Mouse (Mus musculus) liver, postnatal 0 days (tissue): ENCODE data around the gene Faf1. TPM values are rescaled to one million over a fixed set of nuclear protein-coding genes. Genes with fewer than 3 reads are reported as not detected.
A peak's percentile ranks its signal among the peaks of the same experiment; 100 is the strongest.
"Not testable (repeated sequence)": the region's sequence is repeated elsewhere in the genome, so short reads cannot be mapped to it uniquely, and the experiment has no call there.

Source experiments
- ATAC-seq: fragments of 200-750 bp; cut with Nextera tagmentation; 2 replicates; pipeline ENCODE4 v1.8.0; 2017; ENCODE audit warnings: mild to moderate bottlenecking, moderate library complexity
- DNase-seq: peaks from one replicate; pipeline ENCODE4 v3.0.0-alpha.2; 2016
- H3K27ac ChIP-seq: fragments of 300-500 bp; sonication (generic); 2 replicates; pipeline ENCODE4 v1.5.1; 2014; ENCODE audit warnings: antibody characterized with exemption, moderate library complexity, mild to moderate bottlenecking, low read depth
- H3K27me3 ChIP-seq: fragments of 300-500 bp; sonication (generic); 2 replicates; pipeline ENCODE4 v1.6.1; 2014; ENCODE audit warnings: low read length, control low read depth, mixed read lengths; ENCODE audit not compliant: insufficient read depth
- H3K36me3 ChIP-seq: fragments of 300-500 bp; sonication (generic); replicated peaks from 2 replicates; pipeline ENCODE4 v1.6.1; 2014; ENCODE audit warnings: mild to moderate bottlenecking, control low read depth, low read length, moderate library complexity, mixed read lengths; ENCODE audit not compliant: insufficient read depth
- H3K4me1 ChIP-seq: fragments of 300-500 bp; sonication (generic); 2 replicates; pipeline ENCODE4 v1.6.1; 2014; ENCODE audit warnings: antibody characterized with exemption, mild to moderate bottlenecking, control low read depth; ENCODE audit not compliant: insufficient read depth
- H3K4me2 ChIP-seq: fragments of 300-500 bp; sonication (generic); 2 replicates; pipeline ENCODE4 v1.6.1; 2014; ENCODE audit warnings: low read depth, mild to moderate bottlenecking, low read length, moderate library complexity, mixed read lengths
- H3K4me3 ChIP-seq: fragments of 300-500 bp; sonication (generic); 2 replicates; pipeline ENCODE4 v1.5.1; 2014; ENCODE audit warnings: low read depth, low read length
- H3K9ac ChIP-seq: fragments of 300-500 bp; sonication (generic); replicated peaks from 2 replicates; pipeline ENCODE4 v1.6.1; 2014; ENCODE audit warnings: mild to moderate bottlenecking, moderate library complexity
- H3K9me3 ChIP-seq: fragments of 300-500 bp; sonication (generic); 2 replicates; pipeline ENCODE4 v1.6.1; 2016; ENCODE audit warnings: mild to moderate bottlenecking, control low read depth, low read length, mixed read lengths
- CTCF ChIP-seq: sonication (generic); IDR thresholded peaks from 2 replicates; pipeline ENCODE4 v1.5.1; 2016; ENCODE audit warnings: antibody characterized with exemption, low read depth
- EP300 ChIP-seq: IDR thresholded peaks from 2 replicates; pipeline ENCODE4 v1.6.1; 2016; ENCODE audit warnings: antibody characterized with exemption, low read depth, mild to moderate bottlenecking
- WGBS: fragments of 180-500 bp; shearing (Covaris S2); extraction: QIAGEN DNeasy Blood & Tissue Kit; methylation state at CpG from one replicate; pipeline ENCODE4 v1.1.7; 2014; ENCODE audit not compliant: insufficient replicate concordance; 5-methylcytosine and 5-hydroxymethylcytosine counted together
- polyA plus RNA-seq: library from polyadenylated mRNA; unstranded; fragments of >200 nt; fragmentation: Nextera tagmentation; extraction: Ambion mirVana; gene quantifications from 2 replicates; pipeline ENCODE4 v1.2.1, GENCODE M21; 2015

The Faf1 gene
- polyA plus RNA-seq, 1 experiment from 2014 or later = 10.6 TPM

DNA sequence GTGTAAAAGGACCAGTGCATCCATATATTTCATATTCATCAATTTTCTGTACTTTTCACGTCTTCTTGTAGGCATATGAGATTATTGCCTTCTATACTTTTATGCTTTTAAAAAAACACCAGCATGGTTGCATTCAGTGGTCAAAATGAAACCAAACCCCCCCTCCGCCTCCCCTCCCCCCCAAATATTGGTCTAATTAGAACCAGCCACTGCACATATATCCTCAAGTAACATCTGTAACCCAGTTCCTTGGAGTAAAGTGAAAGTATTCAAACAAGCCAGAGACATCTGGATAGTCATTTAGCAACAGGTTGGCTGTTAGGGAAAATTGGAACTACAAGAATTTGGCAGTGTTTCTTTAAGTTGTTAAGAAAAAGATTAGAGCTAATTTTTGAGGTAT is 8.9 kb upstream of the Faf1 start:
- Histone ChIP-seq H3K4me2 (peak overlapping the region; percentile 97), H3K27me3 (no peaks in the 10 kb centered on the region; the same call in none of the 2 replicates), H3K27ac (peak overlapping the region; percentile 95), H3K36me3 (no peaks in the 10 kb centered on the region), H3K4me3 (peak overlapping the region; percentile 95), H3K9ac (peak overlapping the region; percentile 89), H3K4me1 (peaks cover 3% of the 10 kb centered on the region; the same call in 1 of the 2 replicates), H3K9me3 (no peaks in the 10 kb centered on the region)
- WGBS = 56% methylated on average over 2 of the region's 2 CpGs
- DNase-seq (no peak), ATAC-seq (no peak)
- TF ChIP-seq EP300 (no peak), CTCF (no peak)

- Histone ChIP-seq H3K36me3 (no peaks in the 10 kb centered on the region), H3K4me1 (peaks cover 3% of the 10 kb centered on the region; the same call in 1 of the 2 replicates), H3K9ac (no peak overlapping the region), H3K4me2 (no peak overlapping the region), H3K27me3 (no peaks in the 10 kb centered on the region), H3K4me3 (no peak overlapping the region), H3K27ac (no peak overlapping the region), H3K9me3 (no peaks in the 10 kb centered on the region)
- no peak for TF ChIP-seq EP300
- peak; percentile 33 for TF ChIP-seq CTCF
- no peak for DNase-seq
- ATAC-seq = no peak
- 68% methylated on average over 2 of the region's 2 CpGs for WGBS
These were observed 6.2 kb upstream of the Faf1 start for GRCm38 (mm10) chr4:109670213-109670612.

- no peak for DNase-seq
- no peak overlapping the region for H3K9ac ChIP-seq
- ATAC-seq = no peak
- no peak for TF ChIP-seq CTCF
- no peak for TF ChIP-seq EP300
- H3K9me3 ChIP-seq = no peaks in the 10 kb centered on the region
- no peak overlapping the region for H3K4me2 ChIP-seq
- H3K36me3 ChIP-seq = no peaks in the 10 kb centered on the region
- peaks cover 6% of the 10 kb centered on the region for H3K4me1 ChIP-seq
- H3K4me3 ChIP-seq = no peak overlapping the region
- H3K27ac ChIP-seq = no peak overlapping the region
- H3K27me3 ChIP-seq = no peaks in the 10 kb centered on the region
- WGBS = 55% methylated on average over 1 of the region's 1 CpGs
These were observed 4.4 kb upstream of the Faf1 start for GRCm38 (mm10) chr4:109671941-109672340.

DNA sequence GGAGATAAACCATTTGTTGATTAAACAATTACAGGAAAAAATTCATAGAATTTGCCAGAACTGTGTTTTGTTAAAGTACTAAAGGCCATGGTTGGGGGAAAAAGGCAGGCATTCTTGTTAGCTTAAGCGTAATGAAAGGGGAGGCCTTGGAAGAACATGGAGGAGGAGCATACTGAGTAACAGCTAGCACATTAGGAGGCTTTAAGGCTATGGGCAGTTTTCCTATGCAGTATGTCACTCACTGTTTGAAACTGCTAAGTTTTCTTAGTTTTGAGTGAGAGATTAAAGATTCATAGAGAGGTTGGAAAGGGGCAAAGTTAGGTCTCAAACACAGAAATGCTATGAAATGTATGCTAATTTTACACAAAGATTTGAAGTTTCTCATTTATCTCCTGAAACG is 2.3 kb upstream of the Faf1 start:
- Histone ChIP-seq H3K4me1 (peaks cover 3% of the 10 kb centered on the region), H3K4me2 (no peak overlapping the region), H3K36me3 (no peaks in the 10 kb centered on the region), H3K9me3 (no peaks in the 10 kb centered on the region), H3K9ac (no peak overlapping the region), H3K27ac (no peak overlapping the region), H3K4me3 (no peak overlapping the region), H3K27me3 (no peaks in the 10 kb centered on the region)
- DNase-seq (no peak), ATAC-seq (no peak)
- no peak for TF ChIP-seq CTCF
- 76% methylated on average over 2 of the region's 2 CpGs for WGBS

GRCm38 (mm10) chr4:109677221-109677620 is 833 bp downstream of the Faf1 start:
- TF ChIP-seq CTCF = no peak
- TF ChIP-seq EP300 = no peak
- peak overlapping the region; percentile 73 for H3K9ac ChIP-seq
- H3K4me3 ChIP-seq = peak overlapping the region; percentile 76
- ATAC-seq = no peak
- no peak for DNase-seq
- no peaks in the 10 kb centered on the region for H3K36me3 ChIP-seq
- H3K4me1 ChIP-seq = peaks cover 3% of the 10 kb centered on the region
- H3K9me3 ChIP-seq = no peaks in the 10 kb centered on the region
- 0% methylated on average over 3 of the region's 3 CpGs for WGBS
- no peaks in the 10 kb centered on the region for H3K27me3 ChIP-seq
- peak overlapping the region; percentile 93 for H3K27ac ChIP-seq
- peak overlapping the region; percentile 82 for H3K4me2 ChIP-seq

DNA sequence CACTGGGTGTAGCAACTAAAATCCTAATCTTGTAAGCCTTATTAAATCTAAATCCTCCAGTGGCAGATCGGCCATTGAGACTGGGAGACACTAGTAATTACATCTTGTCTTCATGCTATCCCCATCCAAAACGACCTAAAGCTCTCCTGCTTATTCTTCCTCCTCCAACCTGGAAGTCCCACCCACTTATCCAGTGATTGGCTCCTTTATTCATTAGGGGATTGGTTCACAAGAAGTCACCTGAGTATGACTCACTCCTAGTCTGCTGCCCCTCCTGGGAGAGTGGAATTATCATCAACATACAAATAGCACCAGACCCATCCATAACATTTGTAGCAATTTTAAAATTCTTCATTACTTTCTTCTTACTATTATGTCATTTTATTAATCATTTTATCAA is 7.2 kb downstream of the Faf1 start:
- H3K4me3 ChIP-seq = no peak overlapping the region
- TF ChIP-seq CTCF (no peak), EP300 (no peak)
- H3K9ac ChIP-seq = no peak overlapping the region
- 67% methylated on average over 2 of the region's 2 CpGs for WGBS
- no peak overlapping the region for H3K27ac ChIP-seq
- no peaks in the 10 kb centered on the region for H3K36me3 ChIP-seq
- DNase-seq = no peak
- H3K4me1 ChIP-seq = no peaks in the 10 kb centered on the region
- no peaks in the 10 kb centered on the region for H3K9me3 ChIP-seq
- ATAC-seq = no peak
- H3K27me3 ChIP-seq = no peaks in the 10 kb centered on the region
- no peak overlapping the region for H3K4me2 ChIP-seq

GRCm38 (mm10) chr4:109692674-109693073 is 16.3 kb downstream of the Faf1 start:
- H3K9me3 ChIP-seq = peaks cover 12% of the 10 kb centered on the region
- no peaks in the 10 kb centered on the region for H3K27me3 ChIP-seq
- no peak overlapping the region for H3K27ac ChIP-seq
- H3K36me3 ChIP-seq = no peaks in the 10 kb centered on the region; the same call in 1 of the 2 replicates
- no peak overlapping the region for H3K4me3 ChIP-seq
- no peak overlapping the region for H3K4me2 ChIP-seq
- ATAC-seq (no peak), DNase-seq (no peak)
- H3K4me1 ChIP-seq = no peaks in the 10 kb centered on the region
- TF ChIP-seq EP300 (no peak), CTCF (no peak)
- H3K9ac ChIP-seq = no peak overlapping the region

GRCm38 (mm10) chr4:109700727-109701126 is 24.3 kb downstream of the Faf1 start:
- 65% methylated on average over 3 of the region's 3 CpGs for WGBS
- ATAC-seq, H3K27me3 ChIP-seq, DNase-seq, H3K4me1 ChIP-seq, H3K9ac ChIP-seq, H3K9me3 ChIP-seq, H3K27ac ChIP-seq, H3K4me2 ChIP-seq, H3K36me3 ChIP-seq, H3K4me3 ChIP-seq: not testable (repeated sequence)
